Mouse (Mus musculus) kidney, adult 2 months (tissue): ENCODE measurements around the gene Gm10382. TPM values are rescaled to one million over a fixed set of nuclear protein-coding genes. Genes with fewer than 3 reads are reported as not detected.
A peak's percentile ranks its signal among the peaks of the same experiment; 100 is the strongest.
"Not testable (repeated sequence)": the region's sequence is repeated elsewhere in the genome, so short reads cannot be mapped to it uniquely, and the experiment has no call there.

Experiments used
- DNase-seq: peaks from one replicate; pipeline ENCODE4 v3.0.0; 2021
- H3K27ac ChIP-seq: fragments of 200-500 bp; 2 replicates; pipeline ENCODE4 v1.5.1; 2012; ENCODE audit warnings: low read depth, low read length, control low read depth, inconsistent platforms; ENCODE audit not compliant: insufficient read depth
- H3K27me3 ChIP-seq: fragments of 200-500 bp; replicated peaks from 2 replicates; pipeline ENCODE4 v1.6.1; 2012; ENCODE audit warnings: mild to moderate bottlenecking, moderate library complexity, low read length, inconsistent platforms; ENCODE audit not compliant: control insufficient read depth, insufficient read depth
- H3K36me3 ChIP-seq: fragments of 200-500 bp; 2 replicates; pipeline ENCODE4 v1.6.1; 2012; ENCODE audit warnings: mild to moderate bottlenecking, moderate library complexity, low read length, inconsistent platforms; ENCODE audit not compliant: control insufficient read depth, insufficient read depth
- H3K4me1 ChIP-seq: fragments of 200-500 bp; 2 replicates; pipeline ENCODE4 v1.6.1; 2011; ENCODE audit warnings: low read length; ENCODE audit not compliant: control insufficient read depth, insufficient read depth
- H3K4me3 ChIP-seq: fragments of 200-500 bp; 2 replicates; pipeline ENCODE4 v1.5.1; 2011; ENCODE audit warnings: mild to moderate bottlenecking, low read depth, low read length, control low read depth; ENCODE audit not compliant: insufficient read depth
- CTCF ChIP-seq: fragments of 200-500 bp; conservative IDR thresholded peaks from 2 replicates; pipeline ENCODE4 v1.5.1; 2011; ENCODE audit warnings: low read depth, mild to moderate bottlenecking, control low read depth, low read length, moderate library complexity, mixed read lengths; ENCODE audit not compliant: insufficient read depth, insufficient read length
- WGBS: fragments of 180-500 bp; shearing (Covaris S2); methylation state at CpG from one replicate; pipeline ENCODE4 v1.1.7; 2018; 5-methylcytosine and 5-hydroxymethylcytosine counted together
- polyA plus RNA-seq: library from polyadenylated mRNA; depleted of rRNA; stranded (reverse); fragments of >200 nt; gene quantifications from 2 replicates; pipeline ENCODE4 v1.2.3, GENCODE M21; 2012; rRNA removed

Gene Gm10382
- polyA plus RNA-seq, 1 experiment: 0.33 TPM

- 58% methylated on average over 15 of the region's 15 CpGs for WGBS
- not testable (repeated sequence) for DNase-seq, H3K27me3 ChIP-seq, H3K4me1 ChIP-seq, H3K27ac ChIP-seq, H3K4me3 ChIP-seq, H3K36me3 ChIP-seq
- peak; percentile 23; the same call in 1 of the 2 replicates for TF ChIP-seq CTCF
These were observed 45.2 kb downstream of the Gm10382 start for GRCm38 (mm10) chr5:125434347-125434746.

Other genes with a start within 250 kb of the Gm10382 start
- 32.0 and 38.8 TPM in 2 replicates for gene Ncor2, start 210.1 kb upstream of the Gm10382 start, polyA plus RNA-seq
- 35.5 and 42.8 TPM in 2 replicates for gene Scarb1, start 48.2 kb upstream of the Gm10382 start, polyA plus RNA-seq
- gene Ubc, start 880 bp downstream of the Gm10382 start, polyA plus RNA-seq: 1,123 and 1,352 TPM in 2 replicates
- 10.8 and 16.4 TPM in 2 replicates for gene Dhx37, start 44.8 kb downstream of the Gm10382 start, polyA plus RNA-seq
- gene Bri3bp, start 52.2 kb downstream of the Gm10382 start, polyA plus RNA-seq: 12.1 and 13.0 TPM in 2 replicates
- gene Aacs, start 86.5 kb downstream of the Gm10382 start, polyA plus RNA-seq: 102 and 131 TPM in 2 replicates
- gene Tmem132b, start 142.5 kb downstream of the Gm10382 start, polyA plus RNA-seq: 0.01 TPM in 1 of 2 replicates, not detected in the other